Mouse (Mus musculus): ENCODE results near the gene Anxa2.

Anxa2 gene

DNA sequence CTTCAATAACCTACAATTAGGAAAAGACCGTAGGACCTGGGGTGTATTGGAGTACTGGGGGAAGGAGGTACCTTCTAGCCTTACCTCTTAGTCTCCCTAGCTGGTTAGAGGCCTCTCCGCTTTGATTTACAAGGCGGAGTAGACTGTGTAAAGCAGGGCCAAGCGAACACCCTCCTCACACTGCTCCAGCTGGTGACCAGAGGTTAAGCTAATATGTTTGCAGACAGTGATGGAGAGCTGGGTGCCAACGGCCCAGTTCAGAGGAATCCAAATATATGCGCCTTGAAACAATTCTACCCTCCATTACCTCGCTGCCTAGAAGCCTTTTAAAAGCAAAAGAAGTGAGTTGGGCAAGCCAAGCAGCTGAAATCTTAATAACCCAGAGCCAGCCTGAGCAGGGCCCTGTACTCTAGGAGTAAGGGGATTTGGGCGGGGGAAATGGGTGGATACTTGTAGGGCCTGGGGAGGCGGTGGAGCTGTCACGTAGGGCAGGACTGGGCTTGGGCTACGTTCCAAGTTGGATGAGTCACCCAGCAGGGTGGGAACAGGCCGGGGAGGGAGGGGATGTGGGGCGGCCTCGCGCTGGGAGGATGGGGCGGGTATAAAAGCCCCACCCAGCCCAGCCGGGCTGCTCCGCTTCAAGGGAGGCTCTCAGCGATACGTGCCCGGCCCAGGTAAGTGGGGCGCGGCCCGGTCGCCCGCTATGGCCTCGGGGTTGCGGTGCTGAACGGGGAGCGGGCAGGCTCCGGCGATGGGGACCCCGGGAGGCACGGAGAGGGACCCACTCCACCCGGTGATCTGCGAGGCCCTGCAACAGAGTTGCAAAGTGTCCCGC, at the start of gene Anxa2:
TSS of gene Anxa2 (plus strand) at position 555 of the 835 bp plus-strand sequence.
- ATAC-seq (ENCODE audit: insufficient number of reproducible peaks, low FRiP score, low TSS enrichment), result no peak

DNA sequence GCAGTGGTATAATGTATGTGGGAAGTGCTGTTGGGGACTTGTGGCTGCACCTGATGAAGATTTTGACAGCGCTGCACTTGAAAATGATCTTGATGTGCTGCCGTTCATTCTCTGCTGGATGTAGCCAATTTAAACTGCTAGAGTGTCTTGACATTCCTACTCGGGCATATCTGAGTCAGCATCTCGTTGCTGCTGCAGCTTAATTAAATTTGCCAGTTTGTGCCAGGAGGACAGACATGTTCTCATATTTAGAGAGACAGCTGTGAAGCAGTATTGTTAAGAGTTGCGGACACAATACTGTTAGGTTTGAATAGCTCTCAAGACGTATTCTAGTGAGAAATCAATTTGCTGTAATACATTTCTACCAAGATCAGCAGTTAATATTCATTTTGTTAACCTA, 48.7 kb upstream of the Anxa2 start:
- ATAC-seq (ENCODE audit: insufficient number of reproducible peaks, low FRiP score, low TSS enrichment), result no peak

DNA sequence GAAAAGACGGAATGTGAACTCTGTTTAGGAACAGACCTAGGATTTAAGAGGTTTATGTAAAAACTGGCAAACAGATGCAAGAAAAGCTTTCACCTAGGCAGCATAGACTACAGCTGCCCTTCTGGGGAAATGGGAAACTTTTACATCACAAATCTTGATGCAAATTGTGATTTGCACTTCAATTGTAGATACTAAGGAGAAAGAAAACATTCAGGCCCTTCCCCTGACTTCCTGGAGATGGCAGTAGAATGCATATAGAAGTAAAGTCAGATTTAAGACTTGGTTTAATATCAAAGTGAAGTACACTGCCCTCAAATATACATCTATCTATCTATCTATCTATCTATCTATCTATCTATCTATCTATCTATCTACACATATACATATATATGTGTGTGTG, 33.9 kb upstream of the Anxa2 start:
- ATAC-seq (ENCODE audit: insufficient number of reproducible peaks, low FRiP score, low TSS enrichment), result no peak

DNA sequence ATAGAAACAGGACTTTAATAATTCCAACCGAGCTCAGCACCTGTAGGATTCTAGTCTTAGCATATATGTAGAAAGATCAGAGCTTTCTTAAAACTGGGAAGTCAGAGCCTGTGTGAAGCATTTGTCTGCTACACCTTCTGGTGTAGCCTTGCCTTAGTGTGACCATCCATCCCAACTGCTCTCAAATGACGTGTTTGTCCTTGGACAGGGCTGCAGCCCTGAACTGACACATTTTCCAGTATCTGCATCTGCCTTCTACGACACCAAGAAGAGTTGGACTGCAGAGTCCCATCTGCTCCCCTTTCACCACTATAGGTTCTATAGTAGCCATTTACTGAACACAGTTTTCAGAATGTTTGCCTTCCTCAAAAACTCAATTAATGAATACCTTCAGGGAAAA, 22.9 kb upstream of the Anxa2 start:
- ATAC-seq (ENCODE audit: insufficient number of reproducible peaks, low FRiP score, low TSS enrichment), result no peak

DNA sequence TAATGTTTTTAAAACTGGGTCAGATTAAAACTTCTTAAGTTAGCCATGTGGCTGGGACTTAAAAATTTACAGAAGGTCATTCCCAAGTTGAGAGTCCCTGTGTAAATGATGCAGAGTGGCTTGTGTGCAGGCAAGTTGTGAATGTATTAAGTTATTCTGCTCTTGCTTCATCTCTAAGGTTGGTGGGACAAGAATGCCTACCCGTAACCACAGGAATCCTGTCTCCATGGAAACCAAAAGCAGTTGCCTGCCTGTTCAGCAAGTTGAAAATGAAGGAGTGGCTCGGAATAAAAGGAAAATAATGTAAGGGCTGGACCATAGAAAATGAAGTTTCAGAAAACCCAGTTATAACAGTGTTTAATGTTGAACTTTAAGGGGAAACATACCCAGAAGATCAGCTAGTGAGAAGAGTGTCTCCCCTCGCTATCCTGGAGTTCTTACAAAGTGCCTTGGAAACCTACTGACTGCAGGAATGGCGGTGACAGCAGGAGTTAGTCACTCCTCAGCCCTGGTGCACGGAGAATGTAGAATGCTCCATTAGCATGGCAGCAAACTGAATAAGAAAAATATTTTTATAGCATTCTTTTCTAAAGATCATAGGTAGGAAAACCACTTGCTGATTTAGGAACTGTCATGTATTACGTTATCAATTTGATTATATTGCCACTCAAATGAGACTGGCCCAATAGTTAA, 21.4 kb upstream of the Anxa2 start:
- no peak for ATAC-seq (ENCODE audit: insufficient number of reproducible peaks, low FRiP score, low TSS enrichment)

DNA sequence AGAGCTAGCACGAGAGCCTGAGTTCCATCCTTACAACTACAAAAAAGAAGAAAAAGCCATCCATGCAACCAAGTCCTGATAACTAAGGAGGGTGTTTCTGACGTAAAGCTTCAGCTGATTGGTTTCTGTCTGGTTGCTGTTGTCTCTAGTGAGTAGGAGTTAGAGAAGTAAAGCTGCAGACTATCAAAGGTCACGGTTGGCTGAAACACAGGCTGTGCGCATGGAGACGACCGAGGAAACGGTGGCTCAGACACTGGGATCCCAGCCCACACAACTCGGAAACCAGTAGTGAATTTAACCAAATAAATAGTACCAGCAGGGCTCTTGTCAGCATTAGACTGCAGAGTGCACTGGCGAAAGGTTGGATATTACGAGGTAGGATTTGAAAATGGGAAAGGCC, 18.2 kb upstream of the Anxa2 start:
- ATAC-seq (ENCODE audit: insufficient number of reproducible peaks, low FRiP score, low TSS enrichment), result no peak

DNA sequence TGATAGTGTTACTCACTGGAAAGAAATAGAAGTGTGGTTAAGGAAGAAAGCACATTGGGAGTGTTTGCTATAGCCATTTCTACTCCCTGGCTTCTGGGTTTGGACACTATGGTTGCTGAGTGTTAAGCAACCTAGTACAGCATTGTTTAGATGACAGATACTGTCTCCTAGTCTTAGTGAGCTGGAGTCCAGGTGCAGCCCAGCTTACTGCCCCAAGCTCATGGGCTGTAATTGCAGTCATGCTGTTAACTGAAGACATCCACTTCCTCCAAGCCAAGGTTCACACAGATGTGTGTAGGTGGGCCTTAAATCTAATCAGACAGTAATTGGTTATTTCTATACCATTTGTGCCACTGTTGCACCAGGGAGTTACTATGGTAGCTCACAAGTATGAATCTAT, 17.8 kb upstream of the Anxa2 start:
- ATAC-seq (ENCODE audit: insufficient number of reproducible peaks, low FRiP score, low TSS enrichment), result no peak

DNA sequence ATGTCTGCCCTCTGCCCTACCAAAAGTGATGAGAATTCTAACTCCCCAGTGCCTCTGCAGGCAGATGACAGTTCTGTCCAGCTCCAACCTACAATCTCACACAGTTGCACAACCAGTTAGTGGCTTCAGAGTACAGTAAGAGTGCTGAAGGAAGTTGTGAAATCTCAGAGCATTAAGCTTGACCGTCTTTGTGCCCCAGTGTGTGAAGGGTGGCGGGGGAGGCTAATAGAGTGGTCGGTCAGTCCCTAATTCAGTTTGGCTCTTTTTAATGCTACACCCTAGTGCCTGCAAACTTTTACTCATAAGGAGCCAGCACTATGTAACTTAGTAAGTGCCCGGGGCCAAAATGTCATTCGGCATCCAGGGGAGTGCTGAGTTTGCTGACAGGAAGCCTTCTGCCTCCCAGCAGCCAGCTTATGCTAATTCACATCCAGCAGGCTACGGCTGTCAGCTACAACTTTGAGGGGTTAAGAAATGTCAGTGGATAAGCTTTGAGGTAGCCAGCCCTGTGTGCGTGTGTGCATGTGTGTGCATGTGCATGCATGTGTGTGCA, 13.5 kb upstream of the Anxa2 start:
- ATAC-seq (ENCODE audit: insufficient number of reproducible peaks, low FRiP score, low TSS enrichment), result no peak

DNA sequence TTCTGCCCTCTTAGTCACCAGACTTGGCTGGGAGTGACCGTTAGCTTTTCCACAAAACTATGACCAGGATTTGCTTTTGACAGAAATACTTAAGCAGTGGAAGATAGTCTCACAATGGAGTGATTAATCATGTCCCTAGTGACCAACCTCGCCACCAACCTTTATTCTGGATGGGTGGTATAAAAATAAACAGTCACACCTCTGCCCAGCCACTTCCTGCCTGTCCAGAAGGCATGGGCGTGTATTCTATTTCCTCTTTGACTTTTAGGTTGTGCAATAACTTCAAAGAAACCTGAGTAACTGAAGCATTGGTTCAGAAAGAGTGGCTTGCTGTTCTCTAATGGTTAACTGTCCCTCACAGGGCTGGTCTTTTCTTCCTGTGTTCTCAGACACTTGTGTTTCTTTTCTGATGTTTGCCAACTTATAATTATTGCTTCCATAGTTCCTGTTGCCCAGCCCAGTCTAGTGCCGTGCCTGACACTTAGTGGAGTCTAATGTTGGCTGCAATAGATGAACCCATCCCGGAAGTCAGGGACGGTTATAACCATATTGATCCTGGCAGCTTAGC, 10.9 kb upstream of the Anxa2 start:
- no peak for ATAC-seq (ENCODE audit: insufficient number of reproducible peaks, low FRiP score, low TSS enrichment)

DNA sequence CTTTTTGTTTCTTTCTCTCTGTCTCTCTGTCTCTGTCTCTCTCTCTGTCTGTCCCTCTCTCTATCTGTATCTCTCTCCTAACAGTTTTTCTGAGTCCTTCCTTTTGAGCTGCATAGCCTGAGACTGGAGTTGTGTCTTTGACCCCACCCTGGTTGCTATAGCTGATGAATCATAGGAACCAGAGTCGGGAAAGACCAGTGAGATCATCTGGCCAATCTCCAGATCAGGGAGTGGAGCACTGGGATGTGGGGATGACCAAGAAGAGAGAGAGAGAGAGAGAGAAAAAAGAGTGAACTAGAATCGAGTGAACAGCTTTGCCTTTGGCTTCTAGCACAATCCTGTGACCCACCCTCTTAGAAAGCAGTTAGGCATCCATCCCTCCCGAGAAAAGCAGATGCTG, 10.2 kb upstream of the Anxa2 start:
- ATAC-seq (ENCODE audit: insufficient number of reproducible peaks, low FRiP score, low TSS enrichment), result no peak

DNA sequence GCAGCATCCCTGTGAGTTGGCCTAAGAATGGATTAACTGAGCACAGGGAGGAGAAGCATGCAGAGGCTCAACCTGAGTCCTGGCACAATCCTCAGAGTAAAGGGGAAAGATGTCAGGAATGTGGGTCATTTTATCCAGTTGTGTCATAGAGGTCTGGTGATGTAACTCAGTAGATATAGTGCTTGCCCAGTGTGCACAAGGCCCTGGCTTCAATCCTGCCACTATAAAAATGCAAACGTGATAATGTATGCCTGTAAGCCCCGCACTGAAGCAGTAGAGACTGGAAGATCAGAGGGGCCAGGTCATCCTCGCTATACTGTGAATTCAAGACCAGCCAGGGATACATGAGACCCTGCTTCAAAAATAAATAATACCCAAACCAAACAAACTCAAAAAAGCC, 4.6 kb upstream of the Anxa2 start:
- ATAC-seq (ENCODE audit: insufficient number of reproducible peaks, low FRiP score, low TSS enrichment), result no peak

DNA sequence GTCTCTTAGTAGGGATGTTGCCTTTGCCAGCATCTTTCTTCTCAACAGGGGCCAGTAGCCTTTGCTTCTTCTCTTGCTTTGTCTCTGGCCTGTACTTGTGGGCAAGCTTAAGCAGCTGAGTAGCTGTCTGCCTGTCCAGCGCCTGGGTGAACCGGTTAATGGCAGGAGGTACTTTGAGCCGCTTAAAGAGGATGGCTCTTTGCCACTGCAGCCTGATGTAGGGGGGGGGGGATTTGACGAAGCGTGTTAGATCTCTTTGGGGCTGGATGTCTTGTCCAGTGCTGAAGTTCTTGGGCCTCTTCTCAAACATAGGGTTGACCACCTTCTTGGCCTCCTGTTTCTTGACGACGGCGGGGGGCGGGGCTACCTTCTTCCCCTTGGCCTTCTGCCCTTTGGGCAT, 2.8 kb upstream of the Anxa2 start:
- ATAC-seq (ENCODE audit: insufficient number of reproducible peaks, low FRiP score, low TSS enrichment), result no peak

DNA sequence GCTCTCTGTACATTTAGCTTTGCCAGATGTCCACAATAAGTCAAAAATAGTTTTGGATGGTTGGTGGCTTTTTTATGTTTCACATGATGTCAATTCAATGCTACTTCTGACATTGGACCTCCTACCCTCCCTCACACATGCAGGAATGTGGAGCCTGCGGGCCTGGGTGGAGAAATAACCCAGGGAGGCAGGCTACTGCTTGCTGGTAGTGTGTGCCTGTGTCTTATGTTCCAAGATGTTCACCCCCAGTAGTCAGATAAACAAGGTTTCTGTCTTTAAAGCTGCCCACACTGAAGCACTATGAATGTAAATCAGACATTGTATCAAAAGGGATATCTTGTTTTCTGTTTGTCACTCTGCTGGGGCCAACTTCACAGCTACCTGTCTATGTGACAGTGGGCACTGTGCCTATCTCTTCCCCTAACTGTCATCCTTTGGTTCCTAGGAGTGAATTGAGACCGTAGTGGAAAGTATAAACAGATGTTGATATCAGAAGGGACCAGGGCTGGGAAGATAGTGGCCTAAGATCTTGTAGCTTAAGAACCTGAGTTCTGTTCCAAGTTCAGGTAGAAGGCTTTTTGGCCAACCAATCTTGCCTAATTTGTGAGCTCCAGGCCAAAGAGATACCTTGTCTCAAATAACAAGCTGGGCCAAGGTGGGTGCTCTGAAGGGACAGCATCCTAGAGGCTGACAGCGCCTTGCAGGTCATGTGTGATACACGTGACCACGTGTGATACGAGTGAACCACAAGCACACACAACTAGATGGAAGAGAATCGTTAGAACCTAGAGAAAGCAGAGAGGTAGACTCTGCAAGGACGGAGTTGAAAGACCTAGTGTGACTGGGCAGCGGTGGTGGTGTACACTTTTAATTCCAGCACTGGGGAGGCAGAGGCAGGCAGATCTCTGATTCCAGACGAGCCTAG, 1.3 kb upstream of the Anxa2 start:
- ATAC-seq (ENCODE audit: insufficient number of reproducible peaks, low FRiP score, low TSS enrichment), result no peak

DNA sequence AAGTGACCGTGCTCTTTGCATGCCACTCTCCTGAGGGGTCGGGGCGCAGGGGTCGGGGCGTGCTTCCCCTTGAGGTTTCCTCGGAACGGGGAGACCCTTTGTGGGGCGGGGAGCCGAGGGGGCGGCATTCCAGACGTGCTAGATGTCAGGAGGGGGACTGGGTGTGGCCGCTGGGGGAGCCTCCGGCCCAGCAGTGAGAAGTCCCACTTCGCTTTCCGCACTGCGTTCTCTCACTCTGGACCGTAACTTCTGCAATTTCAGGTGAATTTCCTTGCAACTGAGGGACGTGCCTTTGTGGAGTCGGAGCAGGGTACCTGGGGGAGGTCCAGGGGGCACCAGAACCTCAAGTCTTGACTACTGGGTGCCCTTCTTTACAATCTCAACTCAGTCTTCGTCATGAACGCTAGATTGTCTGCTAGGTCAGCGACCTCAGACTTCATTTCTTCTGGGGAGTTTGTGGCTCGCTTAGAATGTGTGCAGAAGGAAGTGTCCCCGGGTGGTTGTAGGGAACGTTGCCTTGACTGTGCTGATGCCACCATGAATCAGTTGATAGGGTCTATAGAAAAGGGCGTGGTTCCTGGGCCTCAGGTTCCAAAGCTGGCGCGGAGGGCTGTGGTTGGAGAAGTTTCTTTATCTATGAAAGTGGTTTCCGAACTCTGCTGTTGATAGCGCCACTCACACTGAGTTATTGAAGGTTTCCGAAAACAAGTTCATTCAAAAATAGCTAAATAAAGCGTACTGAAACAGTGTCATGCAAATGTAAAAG, 664 bp downstream of the Anxa2 start:
- no peak for ATAC-seq (ENCODE audit: insufficient number of reproducible peaks, low FRiP score, low TSS enrichment)

DNA sequence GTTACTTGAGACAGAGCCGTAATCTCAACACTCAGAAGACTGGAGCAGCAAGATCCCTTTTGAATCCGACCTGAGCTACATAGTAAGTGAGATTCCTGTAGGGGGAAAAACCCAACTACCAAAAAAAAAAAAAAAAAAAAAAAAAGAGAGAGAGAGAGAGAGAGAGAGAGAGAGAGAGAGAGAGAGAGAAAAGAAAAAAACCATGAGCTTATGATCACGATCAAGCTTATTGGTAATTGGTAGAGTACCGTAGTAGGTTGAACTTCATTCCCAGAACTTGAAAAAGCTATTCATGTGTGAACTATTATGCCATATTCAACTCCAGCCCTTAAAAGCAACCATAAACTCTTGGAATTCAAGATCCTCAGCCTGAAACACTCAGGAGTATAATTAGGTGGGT, 1.3 kb downstream of the Anxa2 start:
- no peak for ATAC-seq (ENCODE audit: insufficient number of reproducible peaks, low FRiP score, low TSS enrichment)

DNA sequence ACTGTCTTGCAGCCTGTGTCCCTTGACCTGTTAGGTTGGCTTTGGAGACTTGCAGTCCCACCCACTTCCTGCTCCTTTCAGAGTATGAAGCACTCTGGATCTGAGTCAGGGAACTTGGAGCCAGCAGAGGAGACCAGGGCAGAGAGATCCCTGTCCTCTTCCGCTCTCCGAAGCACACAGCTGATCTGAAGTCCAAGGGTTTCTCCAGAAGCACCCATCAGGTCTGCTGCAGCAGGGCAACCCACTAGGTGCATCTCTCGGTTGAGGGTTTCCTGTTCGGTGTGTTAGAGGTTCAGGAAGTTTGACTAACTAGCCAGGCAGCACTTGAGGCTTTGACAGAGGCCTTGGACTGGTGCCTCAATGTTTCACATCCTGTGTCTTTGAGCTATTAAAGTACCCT, 2.0 kb downstream of the Anxa2 start:
- ATAC-seq (ENCODE audit: insufficient number of reproducible peaks, low FRiP score, low TSS enrichment), result no peak

DNA sequence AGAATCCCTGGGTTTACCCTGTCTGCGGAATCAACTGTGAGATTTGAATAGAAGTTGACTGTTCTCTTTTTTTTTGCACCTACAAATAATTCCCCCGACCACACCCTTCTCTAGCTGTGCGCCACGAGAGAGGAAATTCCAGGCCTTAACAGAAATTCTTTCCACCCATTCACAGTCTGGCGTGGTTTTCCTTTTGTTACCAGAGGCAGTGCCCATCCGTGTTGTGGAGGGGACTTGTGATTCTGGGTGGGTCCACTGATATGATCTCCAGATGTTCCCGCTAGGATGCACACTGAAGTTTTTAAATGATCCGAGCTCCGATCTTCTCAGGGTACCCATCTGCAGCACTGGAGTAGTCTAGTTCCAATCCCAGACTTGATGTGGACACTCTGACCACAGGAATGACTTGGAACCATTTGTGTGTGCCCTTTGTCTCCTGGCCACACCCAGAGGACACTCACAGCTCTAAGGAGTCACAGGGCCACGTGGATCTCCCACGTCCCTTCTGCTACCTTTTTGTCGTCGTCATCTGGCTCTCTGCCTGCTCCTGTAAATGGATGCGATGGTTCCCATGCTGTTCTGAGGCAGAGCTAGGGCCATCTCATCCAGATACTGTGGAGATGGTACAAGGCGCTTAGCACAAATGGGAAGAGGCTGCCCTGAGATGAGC, 3.1 kb downstream of the Anxa2 start:
- no peak for ATAC-seq (ENCODE audit: insufficient number of reproducible peaks, low FRiP score, low TSS enrichment)

DNA sequence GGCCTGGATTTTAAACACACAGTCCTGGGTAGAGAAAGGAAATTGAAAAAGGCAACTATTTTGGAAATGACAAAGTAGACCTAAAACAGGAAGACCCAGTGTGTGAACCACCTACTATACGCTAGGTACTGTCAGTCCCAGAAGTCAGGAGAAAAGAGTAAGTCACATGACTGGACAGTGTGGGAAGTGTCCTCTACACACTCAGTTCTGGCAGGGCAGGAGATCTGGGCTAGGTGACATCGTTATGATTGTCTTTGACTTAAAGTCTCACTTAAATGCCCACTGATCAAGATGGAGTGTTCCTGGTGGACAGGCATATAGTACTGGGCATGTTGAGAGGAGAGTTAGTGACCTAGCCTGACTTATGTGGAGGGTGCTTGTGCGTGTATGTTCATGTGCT, 3.7 kb downstream of the Anxa2 start:
- ATAC-seq (ENCODE audit: insufficient number of reproducible peaks, low FRiP score, low TSS enrichment), result no peak

All from cerebellum, adult (tissue).